Mouse (Mus musculus) MEL (cell line): ENCODE measurements around the gene Kbtbd12. TPM values are rescaled to one million over a fixed set of nuclear protein-coding genes. Genes with fewer than 3 reads are reported as not detected.

Experiments used
- DNase-seq: peaks from one replicate; pipeline ENCODE4 v3.0.0; 2011; ENCODE audit warnings: low read depth, low spot score
- H3K27ac ChIP-seq: 2 replicates; pipeline ENCODE4 v1.5.1; 2012; ENCODE audit warnings: low read depth, mild to moderate bottlenecking, control low read depth, low read length, moderate library complexity; ENCODE audit not compliant: control insufficient read depth
- H3K27me3 ChIP-seq, 2 experiments: fragments of 150-350 bp in 1 of 2; sonication (generic) in 1 of 2; 2 replicates each; pipeline ENCODE4 v1.6.1; 2012; ENCODE audit warnings: low read length in 2 of 2, mild to moderate bottlenecking in 2 of 2, improper control_type of control experiment in 1 of 2, moderate library complexity in 1 of 2; ENCODE audit not compliant: insufficient read depth in 2 of 2, control insufficient read depth in 1 of 2
- H3K36me3 ChIP-seq, 2 experiments: 2 replicates each; pipeline ENCODE4 v1.6.1; 2012 to 2014; ENCODE audit warnings: low read length in 2 of 2, improper control_type of control experiment in 1 of 2, inconsistent platforms in 1 of 2, mild to moderate bottlenecking in 1 of 2; ENCODE audit not compliant: insufficient read depth in 2 of 2, control insufficient read depth in 1 of 2
- H3K4me1 ChIP-seq, 2 experiments: fragments of 150-350 bp in 1 of 2; sonication (generic) in 1 of 2; 2 replicates each; pipeline ENCODE4 v1.6.1; 2012; ENCODE audit warnings: low read length in 2 of 2, improper control_type of control experiment in 1 of 2, mild to moderate bottlenecking in 1 of 2; ENCODE audit not compliant: insufficient read depth in 2 of 2, control insufficient read depth in 1 of 2
- H3K4me3 ChIP-seq, 2 experiments: fragments of 150-350 bp in 1 of 2; sonication (generic) in 1 of 2; 2 replicates each; pipeline ENCODE4 v1.5.1; 2012; ENCODE audit warnings: low read depth in 2 of 2, low read length in 2 of 2, mild to moderate bottlenecking in 2 of 2, moderate library complexity in 2 of 2, control low read depth in 1 of 2, improper control_type of control experiment in 1 of 2; ENCODE audit not compliant: control insufficient read depth in 1 of 2, insufficient read depth in 1 of 2
- H3K79me2 ChIP-seq: 2 replicates; pipeline ENCODE4 v1.6.1; 2012; ENCODE audit warnings: mild to moderate bottlenecking, low read length, moderate library complexity; ENCODE audit not compliant: control insufficient read depth, poor library complexity, insufficient read depth
- H3K9ac ChIP-seq: 2 replicates; pipeline ENCODE4 v1.6.1; 2012; ENCODE audit warnings: low read depth, mild to moderate bottlenecking, control low read depth, low read length, moderate library complexity; ENCODE audit not compliant: control insufficient read depth, poor library complexity, severe bottlenecking
- H3K9me3 ChIP-seq: fragments of 150-350 bp; sonication (generic); replicated peaks from 2 replicates; pipeline ENCODE4 v1.6.1; 2012; ENCODE audit warnings: mild to moderate bottlenecking, low read length, improper control_type of control experiment, moderate library complexity; ENCODE audit not compliant: insufficient read depth
- CHD1 ChIP-seq: IDR thresholded peaks from 2 replicates; pipeline ENCODE4 v1.6.1; 2012; ENCODE audit warnings: low read depth, mild to moderate bottlenecking, inconsistent platforms, low read length, improper control_type of control experiment
- ELF1 ChIP-seq: IDR thresholded peaks from 2 replicates; pipeline ENCODE4 v1.6.1; 2014; ENCODE audit warnings: low read depth, mild to moderate bottlenecking, inconsistent platforms, low read length, improper control_type of control experiment, moderate library complexity
- GATA1 ChIP-seq: IDR thresholded peaks from 2 replicates; pipeline ENCODE4 v1.6.1; 2011; ENCODE audit warnings: low read depth, low read length, improper control_type of control experiment
- JUND ChIP-seq: IDR thresholded peaks from 2 replicates; pipeline ENCODE4 v1.6.1; 2011; ENCODE audit warnings: low read depth, mild to moderate bottlenecking, improper control_type of control experiment, low read length
- MAFK ChIP-seq: IDR thresholded peaks from 2 replicates; pipeline ENCODE4 v1.6.1; 2011; ENCODE audit warnings: low read depth, mild to moderate bottlenecking, low read length, improper control_type of control experiment, borderline replicate concordance
- MAZ ChIP-seq: IDR thresholded peaks from 2 replicates; pipeline ENCODE4 v1.6.1; 2012; ENCODE audit warnings: low read depth, mild to moderate bottlenecking, inconsistent platforms, low read length, improper control_type of control experiment
- NRF1 ChIP-seq: IDR thresholded peaks from 2 replicates; pipeline ENCODE4 v1.6.1; 2014; ENCODE audit warnings: low read depth, mild to moderate bottlenecking, inconsistent platforms, low read length, improper control_type of control experiment, moderate library complexity; ENCODE audit not compliant: poor library complexity, insufficient read depth, severe bottlenecking
- SIN3A ChIP-seq: IDR thresholded peaks from 2 replicates; pipeline ENCODE4 v1.6.1; 2012; ENCODE audit warnings: low read length, improper control_type of control experiment, inconsistent platforms
- TAL1 ChIP-seq: IDR thresholded peaks from 2 replicates; pipeline ENCODE4 v1.6.1; 2012; ENCODE audit warnings: mild to moderate bottlenecking, inconsistent platforms, low read length, moderate library complexity, mixed read lengths
- TBP ChIP-seq: IDR thresholded peaks from 2 replicates; pipeline ENCODE4 v1.8.0; 2011; ENCODE audit warnings: low read depth, low read length, improper control_type of control experiment
- UBTF ChIP-seq: IDR thresholded peaks from 2 replicates; pipeline ENCODE4 v1.6.1; 2012; ENCODE audit warnings: low read depth, mild to moderate bottlenecking, inconsistent platforms, low read length, improper control_type of control experiment, moderate library complexity, borderline replicate concordance; ENCODE audit not compliant: insufficient read depth
- USF1 ChIP-seq: IDR thresholded peaks from 2 replicates; pipeline ENCODE4 v1.6.1; 2014; ENCODE audit warnings: low read depth, mild to moderate bottlenecking, inconsistent platforms, low read length, improper control_type of control experiment, moderate library complexity
- USF2 ChIP-seq, 2 experiments: IDR thresholded peaks; 2 replicates each; pipeline ENCODE4 v1.6.1; 2011 to 2012; ENCODE audit warnings: improper control_type of control experiment in 2 of 2, low read length in 2 of 2, borderline replicate concordance in 1 of 2, inconsistent platforms in 1 of 2, low read depth in 1 of 2, mild to moderate bottlenecking in 1 of 2; ENCODE audit not compliant: insufficient read depth in 1 of 2
- ZNF384 ChIP-seq: IDR thresholded peaks from 2 replicates; pipeline ENCODE4 v1.6.1; 2012; ENCODE audit warnings: low read depth, mild to moderate bottlenecking, inconsistent platforms, low read length, improper control_type of control experiment
- polyA plus RNA-seq, 2 experiments: library from polyadenylated mRNA; stranded (reverse) in 1 of 2; unstranded in 1 of 2; fragments of >175 nt in 1 of 2; fragments of >200 nt in 1 of 2; gene quantifications; 2 replicates each; pipeline versions ENCODE4 v1.2.1 to v1.2.4; 2012; ENCODE audit warnings: low replicate concordance in 2 of 2, low read depth in 1 of 2; ENCODE audit not compliant: insufficient read length in 2 of 2, insufficient read depth in 1 of 2, missing spikeins in 1 of 2
- total RNA-seq: library from RNA; depleted of rRNA; stranded (reverse); fragments of 300-350 nt; gene quantifications from 2 replicates; pipeline ENCODE4 v1.2.3, GENCODE M21; 2012

Kbtbd12 gene
- total and polyA plus RNA-seq, 3 experiments = 0.04 TPM; not detected in 2

- H3K79me2 ChIP-seq = no peaks in the 10 kb centered on the region
- H3K27me3 ChIP-seq = peaks cover 11 to 29% of the 10 kb centered on the region in 2 experiments
- H3K9ac ChIP-seq = no peak overlapping the region
- no peak overlapping the region for H3K4me3 ChIP-seq
- H3K9me3 ChIP-seq = no peaks in the 10 kb centered on the region
- DNase-seq = no peak
- TF ChIP-seq UBTF (no peak), TBP (no peak), MAZ (no peak), CHD1 (no peak), ELF1 (no peak), NRF1 (no peak)
- no peaks in the 10 kb centered on the region for H3K36me3 ChIP-seq
- no peak overlapping the region for H3K27ac ChIP-seq
- H3K4me1 ChIP-seq = no peaks in the 10 kb centered on the region
Observed at GRCm38 (mm10) chr6:88605715-88606114, 32.0 kb downstream of the Kbtbd12 start.

GRCm38 (mm10) chr6:88605235-88605634 is 32.5 kb downstream of the Kbtbd12 start:
- Histone ChIP-seq H3K4me3 (no peak overlapping the region), H3K9ac (no peak overlapping the region), H3K4me1 (no peaks in the 10 kb centered on the region), H3K79me2 (no peaks in the 10 kb centered on the region), H3K9me3 (no peaks in the 10 kb centered on the region), H3K27ac (no peak overlapping the region), H3K36me3 (no peaks in the 10 kb centered on the region), H3K27me3 (peaks cover 11 to 29% of the 10 kb centered on the region in 2 experiments)
- DNase-seq = no peak
- TF ChIP-seq MAFK = no peak
- TF ChIP-seq UBTF = no peak
- TF ChIP-seq USF1 = no peak
- TF ChIP-seq SIN3A = no peak
- TF ChIP-seq TAL1 = no peak
- no peak for TF ChIP-seq NRF1
- no peak for TF ChIP-seq JUND
- TF ChIP-seq TBP = no peak
- TF ChIP-seq USF2 (IDR thresholded peaks at IDR 0.05; ENCODE audit: borderline replicate concordance in 1 of 2, insufficient read depth in 1 of 2, low read depth in 1 of 2, low read length in 2 of 2) = no peak
- no peak for TF ChIP-seq GATA1
- TF ChIP-seq ZNF384 = no peak
- TF ChIP-seq, all 39 proteins: peak for 0

- H3K36me3 ChIP-seq = no peaks in the 10 kb centered on the region
- no peak for TF ChIP-seq USF2 (IDR thresholded peaks at IDR 0.05; ENCODE audit: borderline replicate concordance in 1 of 2, insufficient read depth in 1 of 2, low read depth in 1 of 2, low read length in 2 of 2)
- TF ChIP-seq JUND = no peak
- TF ChIP-seq ZNF384 = no peak
- H3K27ac ChIP-seq = no peak overlapping the region
- DNase-seq = no peak
- H3K27me3 ChIP-seq = peaks cover 9 to 22% of the 10 kb centered on the region in 2 experiments
- H3K79me2 ChIP-seq = no peaks in the 10 kb centered on the region
- no peaks in the 10 kb centered on the region for H3K4me1 ChIP-seq
- no peak overlapping the region for H3K9ac ChIP-seq
- H3K4me3 ChIP-seq = no peak overlapping the region
- no peaks in the 10 kb centered on the region for H3K9me3 ChIP-seq
Observed at GRCm38 (mm10) chr6:88596108-88596507, 41.6 kb downstream of the Kbtbd12 start.
